In the genomic region with DNA sequence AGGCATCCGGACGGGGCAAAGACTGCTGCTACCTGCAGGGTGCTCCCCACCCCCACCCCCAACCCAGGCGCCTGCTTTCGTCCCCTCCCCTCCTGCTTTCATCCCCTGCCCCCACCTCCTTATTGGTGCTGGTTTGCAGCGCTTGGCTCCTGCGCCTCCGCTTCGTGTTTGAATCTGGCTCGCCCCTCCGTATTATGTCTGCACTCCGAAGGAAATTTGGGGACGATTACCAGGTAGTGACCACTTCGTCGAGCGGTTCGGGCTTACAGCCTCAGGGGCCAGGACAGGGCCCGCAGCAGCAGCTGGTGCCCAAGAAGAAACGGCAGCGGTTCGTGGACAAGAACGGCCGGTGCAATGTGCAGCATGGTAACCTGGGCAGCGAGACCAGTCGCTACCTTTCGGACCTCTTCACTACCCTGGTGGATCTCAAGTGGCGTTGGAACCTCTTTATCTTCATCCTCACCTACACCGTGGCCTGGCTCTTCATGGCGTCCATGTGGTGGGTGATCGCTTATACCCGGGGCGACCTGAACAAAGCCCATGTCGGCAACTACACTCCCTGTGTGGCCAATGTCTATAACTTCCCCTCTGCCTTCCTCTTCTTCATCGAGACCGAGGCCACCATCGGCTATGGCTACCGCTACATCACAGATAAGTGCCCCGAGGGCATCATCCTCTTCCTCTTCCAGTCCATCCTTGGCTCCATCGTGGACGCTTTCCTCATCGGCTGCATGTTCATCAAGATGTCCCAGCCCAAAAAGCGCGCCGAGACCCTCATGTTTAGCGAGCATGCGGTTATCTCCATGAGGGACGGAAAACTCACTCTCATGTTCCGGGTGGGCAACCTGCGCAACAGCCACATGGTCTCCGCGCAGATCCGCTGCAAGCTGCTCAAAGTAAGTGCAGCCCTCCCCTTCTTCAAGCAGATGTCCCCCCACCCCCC, we compare ENCODE assay signal across 9 mouse cellular contexts. TPM values are rescaled to one million over a fixed set of nuclear protein-coding genes. Genes with fewer than 3 reads are reported as not detected.
DNase-seq lines count a peak whose midpoint lies in the region; ATAC-seq and TF ChIP-seq lines count a peak whose summit lies in the region.
"Had no signal": no experiment of that assay in that cellular context is flagged by ENCODE, and none has a peak within 500 bp of the region (broad histone marks: within the 10 kb centered on the region; RNA-seq: fewer than 3 reads in every experiment).

No protein-coding gene starts in this region.

- H3K4me3 ChIP-seq in kidney, adult 2 months (ENCODE audit: insufficient read depth, low read depth, low read length), result 0 out of 2 replicates have a peak overlapping the region, but pooled peaks have one; percentile 15
- H3K4me3 ChIP-seq in cortical plate, adult 2 months (ENCODE audit: insufficient read depth, low read length), result peak overlapping the region; percentile 92
- H3K4me3 ChIP-seq in heart, postnatal 0 days (ENCODE audit: low read depth, low read length), result peak overlapping the region; percentile 61
- peak overlapping the region; percentile 60 for H3K4me3 ChIP-seq in neural tube, embryonic 13.5 days

- intact Hi-C loops in left cerebral cortex, postnatal 4 days (cut with DNase I), result loop anchor here (5.0 kb wide), 2 partner anchors 340 to 480 kb away; no protein-coding TSS in a partner anchor

- WGBS in kidney, adult 2 months, result 3% methylated on average over 51 of the region's 51 CpGs
- WGBS in heart, postnatal 0 days, result 1% methylated on average over 51 of the region's 51 CpGs
- under 1% methylated on average over 51 of the region's 51 CpGs for WGBS in neural tube, embryonic 13.5 days

- no peak for DNase-seq in kidney, adult 2 months
- DNase-seq in kidney, adult 8-10 months, result no peak
- no peak for DNase-seq in heart, postnatal 0 days (ENCODE audit: low spot score)
- peak; percentile 49 for DNase-seq in left cerebral cortex, postnatal 4 days
- no peak for DNase-seq in adrenal gland, postnatal 4 days (ENCODE audit: low spot score in 2 of 2)
- DNase-seq in urinary bladder, postnatal 25 days (ENCODE audit: low spot score), result no peak

- 0 out of 2 replicates have a peak, but pooled peaks cover 2% of the 10 kb centered on the region for H3K27me3 ChIP-seq in kidney, adult 2 months (replicated peaks; ENCODE audit: control insufficient read depth, insufficient read depth, low read length)
- peaks cover 13% of the 10 kb centered on the region; the same call in 1 of the 2 replicates for H3K27me3 ChIP-seq in heart, postnatal 0 days (ENCODE audit: control insufficient read depth, insufficient read depth, low read length)
- H3K27me3 ChIP-seq in neural tube, embryonic 13.5 days, result peaks cover 16% of the 10 kb centered on the region

- no peaks in the 10 kb centered on the region for H3K36me3 ChIP-seq in kidney, adult 2 months (ENCODE audit: control insufficient read depth, insufficient read depth, low read length)
- no peaks in the 10 kb centered on the region for H3K36me3 ChIP-seq in heart, postnatal 0 days (replicated peaks; ENCODE audit: control insufficient read depth, insufficient read depth, low read length)
- no peaks in the 10 kb centered on the region for H3K36me3 ChIP-seq in neural tube, embryonic 13.5 days

- peak overlapping the region; percentile 88 for H3K4me2 ChIP-seq in heart, postnatal 0 days (ENCODE audit: low read depth, low read length)
- H3K4me2 ChIP-seq in neural tube, embryonic 13.5 days, result peak overlapping the region; percentile 95

- no peak for TF ChIP-seq EP300 in heart, postnatal 0 days (IDR thresholded peaks at IDR 0.05; ENCODE audit: low read depth)

- no peak for TF ChIP-seq POLR2A in kidney, adult 2 months (IDR thresholded peaks at IDR 0.05; ENCODE audit: low read depth, low read length)
- TF ChIP-seq POLR2A in cortical plate, adult 2 months (IDR thresholded peaks at IDR 0.05; ENCODE audit: extremely low read depth, insufficient read depth, low read length), result no peak

- TF ChIP-seq CTCF in kidney, adult 2 months (conservative IDR thresholded peaks at IDR 0.05; ENCODE audit: insufficient read depth, insufficient read length, low read depth, low read length), result no peak
- TF ChIP-seq CTCF in cortical plate, adult 2 months (IDR thresholded peaks at IDR 0.05; ENCODE audit: extremely low read depth, insufficient read depth, low read length), result no peak
- no peak for TF ChIP-seq CTCF in heart, postnatal 0 days (IDR thresholded peaks at IDR 0.05; ENCODE audit: low read depth)

- ATAC-seq in heart, postnatal 0 days (ENCODE audit: insufficient read depth, low read depth), result no peak; the same call in 1 of the 2 replicates
- peak; percentile 49 for ATAC-seq in neural tube, embryonic 13.5 days (ENCODE audit: low read depth)

- peak overlapping the region; percentile 56 for H3K9ac ChIP-seq in heart, postnatal 0 days (replicated peaks; ENCODE audit: low read depth, low read length)
- H3K9ac ChIP-seq in neural tube, embryonic 13.5 days, result peak overlapping the region; percentile 74

- no peaks in the 10 kb centered on the region for H3K4me1 ChIP-seq in kidney, adult 2 months (ENCODE audit: control insufficient read depth, insufficient read depth, low read length)
- H3K4me1 ChIP-seq in cortical plate, adult 2 months (ENCODE audit: control insufficient read depth, insufficient read depth, low read length), result no peaks in the 10 kb centered on the region
- H3K4me1 ChIP-seq in heart, postnatal 0 days (ENCODE audit: control insufficient read depth, insufficient read depth), result peaks cover 11% of the 10 kb centered on the region; the same call in 1 of the 2 replicates
- H3K4me1 ChIP-seq in neural tube, embryonic 13.5 days (replicated peaks), result peaks cover 35% of the 10 kb centered on the region

- no peaks in the 10 kb centered on the region for H3K9me3 ChIP-seq in heart, postnatal 0 days (replicated peaks; ENCODE audit: control insufficient read depth, low read length)
- H3K9me3 ChIP-seq in neural tube, embryonic 13.5 days, result no peaks in the 10 kb centered on the region

- H3K27ac ChIP-seq in kidney, adult 2 months (ENCODE audit: insufficient read depth, low read depth, low read length), result no peak overlapping the region
- peak overlapping the region; percentile 75 for H3K27ac ChIP-seq in cortical plate, adult 2 months (ENCODE audit: insufficient read depth, low read length)
- 0 out of 2 replicates have a peak overlapping the region, but pooled peaks have one; percentile 22 for H3K27ac ChIP-seq in heart, postnatal 0 days (ENCODE audit: low read depth)
- no peak overlapping the region for H3K27ac ChIP-seq in neural tube, embryonic 13.5 days (replicated peaks)

RNA-seq across cellular contexts. Expression of gene Kcnj3, which starts 1.5 kb away (rescaled TPM):
- 0.31 and 0.33 TPM in 2 replicates for polyA plus RNA-seq in kidney, adult 2 months (2012; rRNA removed)
- polyA plus RNA-seq in cortical plate, adult 2 months (2012; rRNA removed), result 52.1 and 58.2 TPM in 2 replicates
- total RNA-seq in heart, postnatal 0 days (2014; rRNA removed; ENCODE audit: low replicate concordance), result 18.2 and 19.7 TPM in 2 replicates
- polyA plus RNA-seq in heart, postnatal 0 days (2015; fragmentation: Nextera tagmentation; extraction: Ambion mirVana), result 8.6 and 8.8 TPM in 2 replicates
- total RNA-seq in left cerebral cortex, postnatal 4 days (2021), result 10 to 100 TPM; 37.6 to 40.5 TPM
- polyA plus RNA-seq in neural tube, embryonic 13.5 days (2015; fragmentation: Nextera tagmentation; extraction: Ambion mirVana), result 2.9 and 3.1 TPM in 2 replicates
- under 1 TPM; 0.62 to 0.90 TPM for total RNA-seq in adrenal gland, postnatal 4 days (2021)
- total RNA-seq: neutrophil, adult 5-6 weeks had no signal

Comparison
In these comparisons a context has a peak if more than half of its experiments do, and no peak if none do; other contexts are left out.
1. H3K27ac ChIP-seq: peak in cortical plate, adult 2 months (single experiment) and heart, postnatal 0 days (single experiment); none in kidney, adult 2 months (single experiment) and neural tube, embryonic 13.5 days (single experiment).
2. H3K4me3 ChIP-seq: peak in every context shown above with its lines; median percentile 92 in cortical plate, adult 2 months; 61 in heart, postnatal 0 days; 60 in neural tube, embryonic 13.5 days; 15 in kidney, adult 2 months.